Mouse (Mus musculus) liver, postnatal 0 days (tissue): ENCODE results near the gene Olfml3. TPM values are rescaled to one million over a fixed set of nuclear protein-coding genes. Genes with fewer than 3 reads are reported as not detected.

ENCODE experiments used
- ATAC-seq: fragments of 200-750 bp; cut with Nextera tagmentation; 2 replicates; pipeline ENCODE4 v1.8.0; 2017; ENCODE audit warnings: mild to moderate bottlenecking, moderate library complexity
- DNase-seq: peaks from one replicate; pipeline ENCODE4 v3.0.0-alpha.2; 2016
- H3K27ac ChIP-seq: fragments of 300-500 bp; sonication (generic); 2 replicates; pipeline ENCODE4 v1.5.1; 2014; ENCODE audit warnings: antibody characterized with exemption, moderate library complexity, mild to moderate bottlenecking, low read depth
- H3K27me3 ChIP-seq: fragments of 300-500 bp; sonication (generic); 2 replicates; pipeline ENCODE4 v1.6.1; 2014; ENCODE audit warnings: low read length, control low read depth, mixed read lengths; ENCODE audit not compliant: insufficient read depth
- H3K36me3 ChIP-seq: fragments of 300-500 bp; sonication (generic); replicated peaks from 2 replicates; pipeline ENCODE4 v1.6.1; 2014; ENCODE audit warnings: mild to moderate bottlenecking, control low read depth, low read length, moderate library complexity, mixed read lengths; ENCODE audit not compliant: insufficient read depth
- H3K4me1 ChIP-seq: fragments of 300-500 bp; sonication (generic); 2 replicates; pipeline ENCODE4 v1.6.1; 2014; ENCODE audit warnings: antibody characterized with exemption, mild to moderate bottlenecking, control low read depth; ENCODE audit not compliant: insufficient read depth
- H3K4me2 ChIP-seq: fragments of 300-500 bp; sonication (generic); 2 replicates; pipeline ENCODE4 v1.6.1; 2014; ENCODE audit warnings: low read depth, mild to moderate bottlenecking, low read length, moderate library complexity, mixed read lengths
- H3K4me3 ChIP-seq: fragments of 300-500 bp; sonication (generic); 2 replicates; pipeline ENCODE4 v1.5.1; 2014; ENCODE audit warnings: low read depth, low read length
- H3K9ac ChIP-seq: fragments of 300-500 bp; sonication (generic); replicated peaks from 2 replicates; pipeline ENCODE4 v1.6.1; 2014; ENCODE audit warnings: mild to moderate bottlenecking, moderate library complexity
- H3K9me3 ChIP-seq: fragments of 300-500 bp; sonication (generic); 2 replicates; pipeline ENCODE4 v1.6.1; 2016; ENCODE audit warnings: mild to moderate bottlenecking, control low read depth, low read length, mixed read lengths
- CTCF ChIP-seq: sonication (generic); IDR thresholded peaks from 2 replicates; pipeline ENCODE4 v1.5.1; 2016; ENCODE audit warnings: antibody characterized with exemption, low read depth
- EP300 ChIP-seq: IDR thresholded peaks from 2 replicates; pipeline ENCODE4 v1.6.1; 2016; ENCODE audit warnings: antibody characterized with exemption, low read depth, mild to moderate bottlenecking
- WGBS: fragments of 180-500 bp; shearing (Covaris S2); extraction: QIAGEN DNeasy Blood & Tissue Kit; methylation state at CpG from one replicate; pipeline ENCODE4 v1.1.7; 2014; ENCODE audit not compliant: insufficient replicate concordance; 5-methylcytosine and 5-hydroxymethylcytosine counted together
- polyA plus RNA-seq: library from polyadenylated mRNA; unstranded; fragments of >200 nt; fragmentation: Nextera tagmentation; extraction: Ambion mirVana; gene quantifications from 2 replicates; pipeline ENCODE4 v1.2.1, GENCODE M21; 2015

Olfml3 gene
- polyA plus RNA-seq, 1 experiment from 2014 or later = 2.6 TPM

DNA sequence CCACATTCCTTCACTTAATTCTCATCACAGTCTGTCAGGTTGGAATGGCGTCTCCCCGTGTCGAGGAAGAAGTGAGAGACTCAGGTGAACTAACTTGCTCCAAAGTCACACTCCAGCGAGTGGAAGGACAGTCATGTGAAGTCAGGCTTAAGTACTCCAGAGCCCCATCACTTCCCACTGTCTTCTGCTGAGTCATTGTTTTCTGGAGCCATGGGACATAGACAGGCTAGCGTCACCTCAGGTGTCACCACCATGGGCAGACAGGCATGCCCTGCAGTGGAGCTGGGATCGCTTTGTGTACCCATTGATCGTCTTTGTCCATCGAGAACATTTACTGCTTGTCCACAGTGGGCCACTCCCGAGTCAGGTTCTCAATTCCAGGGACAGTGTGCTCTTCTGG is 8.0 kb downstream of the Olfml3 start:
- ATAC-seq = no peak
- H3K9me3 ChIP-seq = no peaks in the 10 kb centered on the region
- 73% methylated on average over 9 of the region's 9 CpGs for whole genome bisulfite sequencing
- no peaks in the 10 kb centered on the region for H3K36me3 ChIP-seq
- no peak overlapping the region for H3K9ac ChIP-seq
- H3K4me3 ChIP-seq = no peak overlapping the region
- H3K4me2 ChIP-seq = no peak overlapping the region
- H3K4me1 ChIP-seq = peaks cover 3% of the 10 kb centered on the region
- H3K27me3 ChIP-seq = no peaks in the 10 kb centered on the region
- TF ChIP-seq CTCF (no peak), EP300 (no peak)
- no peak for DNase-seq
- no peak overlapping the region for H3K27ac ChIP-seq

DNA sequence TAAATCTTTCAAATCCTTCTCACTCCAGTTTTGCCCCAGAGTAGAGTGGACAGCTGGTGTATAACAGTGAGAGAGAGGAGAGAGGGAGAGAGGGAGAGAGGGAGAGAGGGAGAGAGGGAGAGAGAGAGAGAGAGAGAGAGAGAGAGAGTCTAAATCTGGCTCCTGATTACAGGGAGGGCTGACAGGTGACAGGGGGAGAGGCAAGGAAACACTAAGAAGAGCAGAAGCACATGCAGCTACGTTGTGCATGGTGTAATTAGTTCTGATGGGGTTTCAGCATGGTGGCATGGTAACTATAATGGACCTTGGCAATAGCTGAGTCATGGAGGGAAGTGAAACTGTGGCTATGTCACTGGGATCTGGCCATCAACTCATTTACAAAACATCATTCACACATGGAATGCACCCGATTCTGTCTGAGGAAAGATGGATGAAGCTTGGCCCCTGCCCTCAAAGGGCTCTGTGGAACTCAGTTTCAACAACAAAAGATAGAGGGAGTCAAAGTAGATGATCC is 9.9 kb downstream of the Olfml3 start:
- Histone ChIP-seq H3K4me3 (no peak overlapping the region), H3K27me3 (no peaks in the 10 kb centered on the region), H3K9ac (no peak overlapping the region), H3K9me3 (no peaks in the 10 kb centered on the region), H3K36me3 (no peaks in the 10 kb centered on the region), H3K4me2 (no peak overlapping the region), H3K4me1 (no peaks in the 10 kb centered on the region), H3K27ac (no peak overlapping the region)
- DNase-seq = no peak
- ATAC-seq = no peak
- TF ChIP-seq CTCF = no peak
- no peak for TF ChIP-seq EP300
- 40% methylated on average over 2 of the region's 2 CpGs for WGBS

DNA sequence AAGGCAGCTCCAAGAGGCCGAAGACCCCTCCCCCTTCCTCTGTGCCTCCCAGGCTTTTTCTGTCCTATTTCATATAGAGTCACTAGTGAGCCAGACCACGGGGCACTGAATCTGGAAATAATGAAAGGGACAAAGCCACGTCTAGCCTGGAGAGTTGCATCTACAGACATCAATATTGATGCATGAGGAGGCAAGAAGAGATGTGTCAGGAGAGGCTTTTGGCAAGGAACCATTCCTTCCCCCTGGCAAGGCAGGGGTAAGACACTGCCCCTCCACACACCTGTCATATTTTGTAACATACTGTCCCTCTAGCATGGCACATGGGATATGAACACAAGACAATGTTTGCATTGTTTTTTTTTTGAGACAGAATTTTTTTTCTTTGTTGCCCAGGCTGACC is 11.2 kb downstream of the Olfml3 start:
- Histone ChIP-seq H3K9ac (no peak overlapping the region), H3K4me1 (no peaks in the 10 kb centered on the region), H3K9me3 (no peaks in the 10 kb centered on the region), H3K4me3 (no peak overlapping the region), H3K27me3 (no peaks in the 10 kb centered on the region), H3K27ac (no peak overlapping the region), H3K4me2 (no peak overlapping the region), H3K36me3 (no peaks in the 10 kb centered on the region)
- WGBS = 64% methylated on average over 3 of the region's 3 CpGs
- ATAC-seq = no peak
- TF ChIP-seq CTCF (no peak), EP300 (no peak)
- no peak for DNase-seq

DNA sequence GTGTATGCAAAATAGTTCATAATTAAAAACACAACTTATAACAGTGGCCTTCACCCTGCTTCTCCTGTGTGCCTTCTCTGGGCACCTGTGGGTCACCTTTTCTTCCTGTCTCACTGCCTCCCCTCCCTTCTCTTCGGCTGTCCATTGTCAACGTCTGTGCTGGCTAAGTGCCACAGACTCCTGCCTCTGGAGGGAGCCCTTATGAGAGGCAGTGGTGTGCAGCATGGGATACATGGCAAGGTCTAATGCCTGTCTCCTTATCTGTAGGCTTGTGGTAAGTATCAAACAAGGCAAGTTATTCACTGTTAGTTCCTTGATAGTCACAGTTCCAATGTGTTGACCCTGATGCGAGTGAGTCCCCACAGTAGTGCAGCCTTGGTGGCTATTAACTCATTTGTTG is 13.7 kb downstream of the Olfml3 start:
- H3K4me3 ChIP-seq = no peak overlapping the region
- no peaks in the 10 kb centered on the region for H3K4me1 ChIP-seq
- no peak overlapping the region for H3K9ac ChIP-seq
- DNase-seq (peak; percentile 33), ATAC-seq (peak; percentile 77)
- no peaks in the 10 kb centered on the region for H3K27me3 ChIP-seq
- no peaks in the 10 kb centered on the region for H3K36me3 ChIP-seq
- no peaks in the 10 kb centered on the region for H3K9me3 ChIP-seq
- TF ChIP-seq CTCF = peak; percentile 50
- TF ChIP-seq EP300 = peak; percentile 82
- no peak overlapping the region for H3K4me2 ChIP-seq
- 28% methylated on average over 3 of the region's 3 CpGs for WGBS
- H3K27ac ChIP-seq = no peak overlapping the region

DNA sequence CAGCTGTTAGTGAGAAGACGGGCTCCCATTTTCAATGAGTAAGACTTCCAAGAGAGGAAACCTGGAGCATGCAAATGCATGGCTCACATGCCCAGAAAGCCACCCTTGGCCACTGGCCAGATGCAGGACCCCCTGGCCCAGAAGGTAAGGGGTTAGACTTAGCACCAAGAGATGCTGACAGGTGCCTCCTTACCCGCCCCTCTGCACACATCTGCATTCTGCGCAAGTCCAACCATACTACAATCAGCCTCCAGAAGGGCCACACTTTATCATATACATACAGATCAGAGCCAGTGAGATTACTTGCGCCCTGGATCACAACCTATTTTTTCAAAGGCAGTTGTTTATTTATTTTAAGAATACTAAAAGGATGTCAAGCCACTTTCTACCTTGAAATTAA is 19.1 kb downstream of the Olfml3 start:
- Histone ChIP-seq H3K27ac (no peak overlapping the region), H3K9me3 (no peaks in the 10 kb centered on the region), H3K4me2 (no peak overlapping the region), H3K27me3 (no peaks in the 10 kb centered on the region), H3K4me3 (no peak overlapping the region), H3K4me1 (no peaks in the 10 kb centered on the region), H3K36me3 (no peaks in the 10 kb centered on the region), H3K9ac (no peak overlapping the region)
- TF ChIP-seq CTCF (no peak), EP300 (no peak)
- ATAC-seq = no peak
- 73% methylated on average over 4 of the region's 4 CpGs for whole genome bisulfite sequencing
- no peak for DNase-seq

DNA sequence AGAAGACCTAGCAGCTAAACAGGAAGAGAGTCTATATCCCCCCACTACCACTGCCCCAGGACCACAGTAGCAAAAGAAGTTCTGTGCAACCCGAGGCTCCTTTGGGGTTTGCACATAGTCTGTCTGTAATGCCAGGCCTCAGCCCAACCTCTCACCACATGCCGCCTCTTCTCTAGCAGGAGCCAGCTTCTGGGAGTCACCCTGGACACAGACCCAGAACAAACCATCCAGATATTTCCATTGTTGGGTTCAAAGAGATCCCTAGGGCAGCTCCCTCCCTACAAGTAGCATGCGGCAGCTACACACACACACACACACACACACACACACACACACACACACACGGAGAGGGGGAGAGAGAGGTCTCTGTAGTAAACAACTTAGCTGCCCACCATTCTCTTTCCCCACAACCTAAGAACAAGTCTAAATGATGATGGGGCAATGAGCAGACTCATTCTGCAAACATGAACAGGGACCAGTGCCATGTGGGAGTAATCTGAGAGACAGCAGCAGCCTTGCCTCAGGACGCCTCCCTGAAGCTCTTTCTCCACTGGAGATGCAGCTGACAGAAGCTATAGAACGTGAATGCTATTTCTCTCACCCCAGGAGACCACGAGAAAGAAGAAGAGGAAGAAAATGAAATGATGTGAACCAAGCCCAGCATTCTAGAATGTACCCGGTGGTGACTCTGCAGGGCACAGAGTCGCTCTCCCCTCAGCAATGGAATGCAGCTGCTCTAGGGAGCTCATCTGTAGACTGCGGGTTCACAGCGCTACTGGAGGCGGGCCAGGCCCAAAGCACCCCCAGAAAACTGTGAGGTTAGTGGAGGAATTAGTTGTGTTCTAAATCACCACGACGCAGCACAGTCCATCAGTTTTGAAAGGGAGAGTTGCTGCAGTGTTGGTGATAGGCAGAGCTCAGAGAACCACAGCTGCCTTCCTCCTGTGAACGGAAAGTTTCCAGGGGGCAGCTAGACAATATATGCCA is 20.7 kb downstream of the Olfml3 start:
- Histone ChIP-seq H3K27me3 (no peaks in the 10 kb centered on the region), H3K4me1 (no peaks in the 10 kb centered on the region), H3K27ac (no peak overlapping the region), H3K4me3 (no peak overlapping the region), H3K36me3 (no peaks in the 10 kb centered on the region), H3K4me2 (no peak overlapping the region), H3K9ac (no peak overlapping the region), H3K9me3 (no peaks in the 10 kb centered on the region)
- ATAC-seq (no peak), DNase-seq (no peak)
- 57% methylated on average over 15 of the region's 15 CpGs for WGBS
- TF ChIP-seq EP300 (no peak), CTCF (no peak)
